Mouse (Mus musculus) kidney, embryonic 16.5 days (tissue): ENCODE data around the gene Prelid3b. TPM values are rescaled to one million over a fixed set of nuclear protein-coding genes. Genes with fewer than 3 reads are reported as not detected.

ENCODE experiments used
- polyA plus RNA-seq: library from polyadenylated mRNA; unstranded; fragments of >200 nt; fragmentation: Nextera tagmentation; extraction: Ambion mirVana; gene quantifications from 2 replicates; pipeline ENCODE4 v1.2.1, GENCODE M21; 2015

Gene Prelid3b
- polyA plus RNA-seq, 1 experiment from 2014 or later: 113 TPM

Other genes with a start within 250 kb of the Prelid3b start
- 743 and 1,325 TPM in 2 replicates for gene Gnas, start 188.8 kb downstream of the Prelid3b start, polyA plus RNA-seq
- gene Gm20721, start 126.4 kb downstream of the Prelid3b start, polyA plus RNA-seq: 18.2 and 28.2 TPM in 2 replicates
- gene Nelfcd, start 57.3 kb downstream of the Prelid3b start, polyA plus RNA-seq: 132 and 137 TPM in 2 replicates
- gene Ctsz, start 34.0 kb downstream of the Prelid3b start, polyA plus RNA-seq: 153 and 173 TPM in 2 replicates
- gene Tubb1, start 22.4 kb downstream of the Prelid3b start, polyA plus RNA-seq: 1.7 and 2.7 TPM in 2 replicates
- 700 and 708 TPM in 2 replicates for gene Atp5e, start 9.0 kb downstream of the Prelid3b start, polyA plus RNA-seq
- 0.02 TPM in 1 of 2 replicates, not detected in the other for gene Zfp831, start 170.5 kb upstream of the Prelid3b start, polyA plus RNA-seq